Mouse (Mus musculus): ENCODE measurements at regions not wholly inside any gene's neighbourhood (a gene's known extent, or its start where the extent isn't known, plus 50 kb on each side); places are given as distances from the start of the nearest gene placed in this dataset.

DNA sequence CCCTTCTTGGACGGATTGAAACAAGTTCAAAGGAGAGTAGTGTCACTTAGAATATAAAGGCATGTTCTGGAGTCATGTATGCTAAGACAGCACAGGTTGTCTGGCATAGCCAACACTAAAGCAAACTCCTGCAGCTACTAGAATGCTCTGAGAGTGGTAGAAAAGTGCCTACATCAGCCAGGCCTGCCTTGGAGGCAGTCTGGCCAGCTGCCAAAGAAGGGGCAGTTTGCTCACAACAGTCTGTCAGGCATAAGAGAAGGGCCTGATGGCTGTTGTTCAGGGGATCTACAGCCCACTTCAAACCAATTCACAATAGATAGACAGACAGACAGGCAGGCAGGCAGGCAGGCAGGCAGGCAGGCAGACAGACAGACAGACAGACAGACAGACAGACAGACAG is 136.5 kb upstream of the Dap start:
- DNase-seq (ENCODE audit: low read depth), result no peak

GRCm38 (mm10) chr15:31091916-31092570 is 132.1 kb upstream of the Dap start:
- no peak for DNase-seq (ENCODE audit: low read depth)

DNA sequence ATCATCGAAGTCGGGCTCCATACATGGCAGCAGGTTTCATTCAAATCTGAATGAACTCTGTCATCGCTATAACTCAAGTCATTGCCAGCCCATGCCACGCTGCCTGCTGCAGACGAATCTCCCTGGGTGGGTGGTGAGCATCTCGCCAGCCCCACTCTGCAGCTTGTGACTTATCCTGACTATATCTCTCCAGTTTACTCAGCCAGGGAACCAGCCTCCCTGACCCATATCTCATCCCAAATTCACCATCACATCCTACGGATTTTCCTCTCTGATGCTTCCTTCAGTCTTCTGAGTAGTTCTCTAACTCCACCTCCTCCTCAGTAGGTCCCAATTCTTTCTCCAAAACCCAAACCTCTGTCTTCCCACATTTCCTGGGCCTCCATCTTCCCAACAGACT is 127.9 kb upstream of the Dap start:
- DNase-seq (ENCODE audit: low read depth), result no peak

DNA sequence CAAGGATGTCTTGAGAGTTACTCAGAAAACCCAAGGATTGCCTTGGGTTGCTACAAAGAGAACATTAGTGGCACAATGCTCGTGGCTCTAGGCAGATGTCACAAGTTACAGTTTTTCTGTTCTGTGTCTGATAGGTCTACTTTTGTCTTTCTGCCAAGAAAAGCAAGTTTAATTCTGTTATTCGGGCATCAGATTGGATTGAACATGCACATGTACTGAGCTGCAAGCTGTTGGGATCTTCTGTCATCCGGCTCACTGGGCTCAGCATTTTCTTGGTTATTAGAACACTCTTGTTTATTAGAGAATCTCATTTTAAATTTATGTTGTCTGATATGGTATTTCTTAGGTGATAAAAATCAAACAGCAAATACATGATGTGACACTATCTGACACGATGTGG is 126.8 kb upstream of the Dap start:
- DNase-seq (ENCODE audit: low read depth), result no peak

DNA sequence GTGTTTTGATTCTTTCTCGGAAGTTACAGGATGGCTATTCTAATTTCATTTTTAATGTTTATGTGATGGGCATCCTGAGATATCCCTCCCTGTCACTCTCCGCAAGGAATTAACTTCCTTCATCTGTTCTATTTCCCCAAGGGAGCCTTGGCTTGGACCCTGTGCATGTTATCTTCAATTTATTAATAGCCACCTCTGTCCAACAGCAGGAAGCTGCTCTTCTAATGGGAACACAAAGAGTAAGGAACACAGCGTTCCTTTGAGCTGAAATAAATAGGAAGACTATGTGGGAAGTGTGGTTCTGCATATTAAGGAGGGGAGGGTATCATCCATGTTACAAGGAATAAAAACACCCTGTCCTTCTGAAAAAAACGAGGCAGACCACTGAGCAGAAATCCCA is 119.4 kb upstream of the Dap start:
- no peak for DNase-seq (ENCODE audit: low read depth)

DNA sequence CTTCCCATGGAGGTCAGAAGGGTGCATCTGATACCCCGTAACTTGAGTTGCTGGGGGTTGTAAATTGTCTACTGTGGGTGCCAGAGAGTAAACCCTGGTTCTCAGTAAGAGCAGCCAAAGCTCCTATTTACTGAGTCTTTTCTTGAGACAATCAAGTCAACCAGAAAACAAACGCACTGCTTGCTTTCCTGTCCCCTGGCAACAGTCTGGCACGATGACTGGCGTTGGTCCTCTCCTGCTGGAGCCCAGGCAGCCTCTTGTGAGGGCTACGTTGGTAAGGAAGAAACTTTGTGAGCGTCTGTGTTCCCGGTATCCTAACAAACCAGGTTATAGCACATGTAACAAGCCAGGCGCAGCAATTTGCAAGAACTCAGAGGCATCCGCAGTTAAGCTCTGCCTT is 117.2 kb upstream of the Dap start:
- no peak for DNase-seq (ENCODE audit: low read depth)

DNA sequence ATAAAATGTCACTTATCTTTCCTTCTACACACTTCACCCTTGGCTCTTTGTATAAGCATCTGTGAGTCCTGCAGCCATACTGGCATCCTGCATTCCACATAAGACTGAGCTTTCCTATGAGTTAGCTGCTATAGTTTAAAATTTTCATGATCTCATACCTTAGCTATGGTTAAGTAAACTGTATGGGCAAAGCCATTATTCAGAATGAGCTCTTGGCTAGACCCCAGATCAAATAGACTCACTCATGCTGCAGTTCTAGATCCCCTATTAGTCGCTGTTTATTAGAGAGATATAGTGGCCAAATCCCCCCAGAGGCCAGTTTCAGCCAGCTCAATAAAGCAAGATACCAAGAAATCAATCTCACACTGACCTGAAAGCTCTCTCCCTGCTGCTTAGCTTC is 110.9 kb upstream of the Dap start:
- DNase-seq (ENCODE audit: low read depth), result no peak

- peak; percentile 1 for DNase-seq (ENCODE audit: low read depth)
Observed at GRCm38 (mm10) chr15:31117338-31117737, 106.8 kb upstream of the Dap start.

- no peak for DNase-seq (ENCODE audit: low read depth)
Observed at GRCm38 (mm10) chr15:31120147-31120546, 104.0 kb upstream of the Dap start.

DNA sequence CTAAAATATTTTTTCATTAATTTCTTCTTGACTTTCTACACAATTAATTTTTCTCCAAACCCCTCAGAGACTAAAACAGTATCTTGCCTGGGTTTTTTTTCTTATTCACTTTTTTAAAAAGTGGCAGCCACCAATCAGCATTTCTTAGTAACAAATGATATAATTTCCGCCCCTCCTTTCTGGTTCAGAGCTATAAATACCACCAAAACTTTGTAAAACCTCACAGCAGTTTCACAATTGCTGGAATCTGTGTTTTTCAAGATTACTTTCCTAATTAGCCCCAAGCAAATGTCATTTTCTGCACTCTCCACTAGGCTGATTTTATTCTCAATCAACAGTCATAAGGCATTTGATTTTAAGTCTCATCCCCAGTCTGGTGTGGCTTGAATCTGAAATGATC is 98.3 kb upstream of the Dap start:
- no peak for DNase-seq (ENCODE audit: low read depth)

GRCm38 (mm10) chr15:31126999-31127398 is 97.1 kb upstream of the Dap start:
- DNase-seq (ENCODE audit: low read depth), result no peak

- DNase-seq (ENCODE audit: low read depth), result no peak
Observed at GRCm38 (mm10) chr15:31134891-31135290, 89.2 kb upstream of the Dap start.

DNA sequence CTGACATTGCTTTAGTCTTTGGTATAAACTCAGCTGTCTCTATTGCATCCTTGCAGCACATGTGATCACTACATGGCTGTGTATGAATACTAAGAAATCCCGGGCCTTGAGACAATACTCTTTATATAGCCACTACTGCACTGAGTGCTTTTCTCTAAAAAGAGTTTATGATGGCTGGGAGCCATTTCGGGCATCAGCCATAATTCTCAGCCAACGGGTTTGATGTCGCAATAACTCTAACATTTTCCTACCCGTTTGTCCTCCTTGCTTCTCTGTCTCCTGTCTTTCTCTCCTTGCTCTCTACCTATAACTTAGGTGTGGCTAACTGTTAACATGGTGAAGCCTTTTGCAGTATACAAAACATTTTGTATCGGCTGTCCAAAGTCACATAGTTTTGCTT is 85.5 kb upstream of the Dap start:
- no peak for DNase-seq (ENCODE audit: low read depth)

- no peak for DNase-seq (ENCODE audit: low read depth)
Observed at GRCm38 (mm10) chr15:31141750-31142149, 82.4 kb upstream of the Dap start.

DNA sequence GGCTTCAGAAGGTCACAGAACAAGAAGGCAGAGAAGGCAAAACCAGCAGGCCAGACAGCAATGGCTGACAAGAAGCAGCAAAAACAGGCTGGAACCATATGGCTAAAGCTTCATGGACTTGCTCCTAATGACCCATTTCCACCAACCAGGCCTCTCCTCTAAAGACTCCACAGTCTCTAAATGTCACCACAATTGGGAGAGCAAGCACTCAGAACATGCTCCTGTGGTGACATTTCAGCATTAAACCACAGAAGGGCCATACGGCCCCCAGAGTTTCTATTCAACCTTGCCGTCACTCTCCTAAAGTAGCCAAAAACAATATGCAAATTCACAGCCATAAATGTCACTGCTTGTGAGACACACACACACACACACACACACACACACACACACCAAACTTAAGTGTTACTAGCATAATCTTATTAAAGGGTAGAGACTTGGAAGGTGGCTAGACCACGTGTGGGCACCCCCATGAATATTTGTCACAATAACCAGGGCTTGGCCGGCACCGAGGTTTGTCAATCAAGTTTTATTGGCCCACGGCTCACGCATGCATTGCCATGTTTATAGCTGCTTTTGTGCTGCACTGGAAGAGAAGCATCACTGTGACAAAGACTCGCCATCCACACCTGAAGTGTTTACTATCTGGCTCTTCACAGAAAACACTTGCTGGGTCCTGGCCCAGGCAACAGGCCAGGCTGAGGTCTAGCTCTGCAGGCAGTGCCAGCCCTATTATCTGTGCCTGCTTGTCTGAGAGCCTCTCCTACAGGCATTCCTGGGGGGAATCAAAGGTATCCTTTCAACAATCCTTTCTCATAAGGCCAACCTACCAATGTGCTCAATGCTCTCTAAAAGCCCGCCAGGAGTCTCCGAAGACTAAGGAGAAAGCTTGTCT is 75.6 kb upstream of the Dap start:
- DNase-seq (ENCODE audit: low read depth), result no peak

DNA sequence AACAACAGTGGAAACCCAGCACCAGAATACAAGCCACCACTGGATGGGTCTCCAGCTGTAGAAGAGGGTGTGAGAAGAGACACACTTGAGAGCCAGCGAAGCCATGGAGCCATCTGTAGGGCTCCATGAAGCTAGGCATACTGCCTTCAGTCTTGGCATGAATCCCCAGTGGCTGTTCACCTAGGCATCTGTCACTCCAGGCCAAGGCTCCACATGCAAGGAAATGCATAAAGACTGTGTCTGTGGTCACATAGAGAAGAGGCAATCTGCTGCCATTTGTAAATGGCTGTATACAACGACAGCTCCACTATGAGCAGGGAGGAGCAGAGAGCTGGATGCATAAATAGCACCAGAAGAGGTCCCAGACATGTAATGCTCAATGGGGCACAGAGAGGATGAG is 74.3 kb upstream of the Dap start:
- no peak for DNase-seq (ENCODE audit: low read depth)

DNA sequence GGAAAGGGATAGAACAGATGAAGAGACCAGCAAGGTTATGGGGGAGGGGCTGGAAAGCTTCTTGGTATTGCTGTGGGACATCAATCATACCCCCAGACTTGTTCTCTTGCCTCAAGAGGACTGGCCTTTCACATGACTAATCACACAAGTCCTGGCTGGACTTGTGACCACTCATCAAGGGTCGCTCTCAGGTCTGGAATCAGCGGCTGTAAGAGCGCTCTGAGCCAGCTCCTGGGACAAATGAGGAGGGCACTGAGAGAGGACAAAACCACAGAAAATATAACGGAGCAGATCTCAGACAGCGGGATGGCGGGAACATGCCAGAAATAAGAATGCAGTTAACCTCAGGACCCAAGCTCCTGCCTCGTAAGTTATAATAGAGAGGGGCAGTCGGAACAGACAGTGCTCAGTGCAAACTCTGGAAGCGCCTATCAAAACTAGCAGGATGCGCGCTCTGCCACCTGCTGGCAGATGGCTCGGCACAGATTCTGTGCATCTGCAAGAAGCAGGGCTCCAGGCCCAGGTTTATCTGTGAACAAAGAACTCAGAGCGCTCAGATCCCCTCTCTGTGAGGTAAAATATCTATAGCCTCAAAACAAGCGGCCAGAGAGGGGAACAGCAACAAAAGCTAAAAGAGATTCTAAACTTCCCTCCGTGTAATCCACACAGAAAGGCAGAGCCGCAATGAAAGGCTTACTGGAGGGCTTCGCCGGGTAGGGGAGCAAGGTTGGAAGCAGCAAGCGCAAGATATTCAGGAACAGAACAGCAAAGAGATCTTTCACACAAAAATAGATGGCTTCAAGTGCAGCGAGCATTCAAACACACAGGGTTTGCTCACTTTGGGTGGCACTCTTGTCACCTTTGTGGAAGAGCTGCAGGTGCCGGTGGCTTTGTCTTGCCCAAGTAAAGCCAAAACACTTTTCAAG is 73.3 kb upstream of the Dap start:
- DNase-seq (ENCODE audit: low read depth), result peak; percentile 33

DNA sequence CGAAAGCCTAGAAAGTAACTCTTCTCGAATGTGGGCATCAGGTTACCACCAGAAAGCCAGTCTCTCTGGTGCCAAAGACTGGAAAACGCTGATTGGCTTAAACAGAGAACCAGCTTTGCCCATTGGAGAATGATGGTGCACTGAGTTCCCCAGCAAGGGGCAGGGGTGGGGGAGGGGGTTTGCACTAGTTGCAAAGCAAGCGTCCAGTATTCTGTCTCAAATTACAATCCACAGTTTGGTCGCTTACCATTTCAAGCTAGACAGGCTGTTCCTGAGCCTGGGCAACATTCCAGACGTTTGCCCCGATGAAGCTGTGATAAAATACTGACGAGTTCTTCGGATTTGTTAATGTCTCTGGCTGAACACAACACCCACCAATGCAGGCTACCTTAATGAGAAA is 69.0 kb upstream of the Dap start:
- no peak for DNase-seq (ENCODE audit: low read depth)

- peak; percentile 71 for DNase-seq (ENCODE audit: low read depth)
Observed at GRCm38 (mm10) chr15:31166543-31167105, 57.5 kb upstream of the Dap start.

- peak; percentile 25 for DNase-seq (ENCODE audit: low read depth)
Observed at GRCm38 (mm10) chr15:31167506-31167905, 56.6 kb upstream of the Dap start.

DNA sequence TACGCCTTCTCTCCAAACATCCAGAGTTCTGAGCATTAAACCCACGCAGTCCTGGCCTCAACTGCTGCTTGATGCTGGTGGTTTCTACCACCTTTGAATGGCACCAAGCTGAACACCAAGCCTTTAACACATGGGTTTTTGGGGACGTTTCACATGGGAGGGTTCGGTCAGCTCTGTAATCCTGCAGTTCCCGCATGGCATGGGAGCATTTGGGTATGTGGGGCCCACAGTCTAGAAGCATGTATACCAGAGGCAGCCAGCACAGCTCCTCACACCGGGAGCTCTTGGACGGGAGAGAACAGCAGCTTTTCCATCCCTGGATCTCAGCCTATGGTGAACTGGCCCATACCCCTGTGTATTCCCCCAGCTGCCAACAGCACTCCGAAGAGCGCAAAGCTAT is 55.9 kb upstream of the Dap start:
- DNase-seq (ENCODE audit: low read depth), result no peak
